Mouse (Mus musculus) kidney, embryonic 15.5 days (tissue): ENCODE data around the gene 1810046K07Rik. TPM values are rescaled to one million over a fixed set of nuclear protein-coding genes. Genes with fewer than 3 reads are reported as not detected.

Source experiments
- polyA plus RNA-seq: library from polyadenylated mRNA; unstranded; fragments of >200 nt; fragmentation: Nextera tagmentation; extraction: Ambion mirVana; gene quantifications from 2 replicates; pipeline ENCODE4 v1.2.1, GENCODE M21; 2015

The 1810046K07Rik gene
- polyA plus RNA-seq, 1 experiment from 2014 or later, result not detected

Other genes starting within 250 kb of the 1810046K07Rik start
- not detected in 2 replicates for gene 4833427G06Rik, start 226.8 kb downstream of the 1810046K07Rik start, polyA plus RNA-seq
- gene Gm32742, start 163.4 kb downstream of the 1810046K07Rik start, polyA plus RNA-seq, result 0.01 and 0.03 TPM in 2 replicates
- 0.08 TPM in 1 of 2 replicates, not detected in the other for gene Pou2af1, start 115.2 kb downstream of the 1810046K07Rik start, polyA plus RNA-seq
- 3.7 and 4.1 TPM in 2 replicates for gene Colca2, start 50.3 kb downstream of the 1810046K07Rik start, polyA plus RNA-seq